Mouse (Mus musculus) CH12.LX (cell line): ENCODE data around the gene Nptx1.

Experiments
- CTCF ChIP-seq, 2 experiments: IDR thresholded peaks in 1 of 2; conservative IDR thresholded peaks in 1 of 2; 2 replicates each; pipeline ENCODE4 v1.5.1; 2011 to 2012; ENCODE audit warnings: low read depth in 2 of 2, low read length in 2 of 2, improper control_type of control experiment in 1 of 2, inconsistent platforms in 1 of 2, mild to moderate bottlenecking in 1 of 2, moderate library complexity in 1 of 2
- HCFC1 ChIP-seq: IDR thresholded peaks from 2 replicates; pipeline ENCODE4 v1.6.1; 2012; ENCODE audit warnings: low read depth, mild to moderate bottlenecking, inconsistent platforms, low read length, improper control_type of control experiment
- PAX5 ChIP-seq: IDR thresholded peaks from 2 replicates; pipeline ENCODE4 v1.6.1; 2012; ENCODE audit warnings: low read length, inconsistent platforms, mixed read lengths
- POLR2A ChIP-seq: IDR thresholded peaks from 2 replicates; pipeline ENCODE4 v1.6.1; 2011; ENCODE audit warnings: low read depth, mild to moderate bottlenecking, improper control_type of control experiment, low read length
- TCF12 ChIP-seq: IDR thresholded peaks from 2 replicates; pipeline ENCODE4 v1.6.1; 2014; ENCODE audit warnings: low read depth, mild to moderate bottlenecking, inconsistent platforms, low read length, improper control_type of control experiment
- UBTF ChIP-seq: IDR thresholded peaks from 2 replicates; pipeline ENCODE4 v1.6.1; 2012; ENCODE audit warnings: low read depth, mild to moderate bottlenecking, inconsistent platforms, low read length, improper control_type of control experiment, moderate library complexity
- ZNF384 ChIP-seq: IDR thresholded peaks from 2 replicates; pipeline ENCODE4 v1.6.1; 2012; ENCODE audit warnings: low read depth, low read length, improper control_type of control experiment, inconsistent platforms

DNA sequence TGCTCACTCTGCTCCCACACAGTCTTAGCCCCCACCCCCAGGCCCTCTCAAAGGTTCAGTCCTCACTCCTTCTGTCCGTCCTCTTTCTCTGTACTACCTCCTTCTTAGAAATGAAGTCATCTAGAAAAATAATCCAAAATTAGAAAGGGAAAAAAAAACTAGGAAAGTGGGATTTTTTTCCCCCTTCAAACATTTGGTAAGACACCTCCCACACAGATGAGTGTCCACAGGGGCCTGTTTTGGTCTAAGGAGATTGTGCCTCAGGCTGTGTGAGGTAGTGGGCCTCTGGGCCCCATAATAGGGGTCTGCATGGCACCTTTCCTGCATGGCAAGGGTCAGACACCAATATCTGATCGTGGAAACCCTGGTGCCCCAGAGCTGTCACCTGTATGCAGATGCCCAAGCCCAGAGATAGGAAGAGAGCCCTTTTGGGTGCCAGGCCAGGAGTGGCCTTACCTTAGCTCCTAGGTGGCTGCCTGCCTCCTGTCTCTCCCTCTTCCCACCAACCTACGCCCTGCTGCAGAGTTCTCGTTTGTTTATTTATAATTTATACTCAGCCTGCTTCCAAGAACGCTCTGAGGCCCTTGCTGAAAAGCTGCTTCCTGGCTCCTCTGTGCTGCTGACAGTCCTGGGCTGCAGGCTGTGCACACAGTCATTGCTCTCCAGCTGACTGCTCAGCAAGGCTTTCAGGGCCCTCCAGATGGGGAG lies 27.4 kb downstream of the Nptx1 start:
- no peak for TF ChIP-seq POLR2A
- no peak for TF ChIP-seq TCF12
- TF ChIP-seq CTCF (conservative IDR thresholded peaks at IDR 0.05 in 1 of 2, IDR thresholded peaks at IDR 0.05 in 1 of 2; ENCODE audit: low read depth in 2 of 2, low read length in 2 of 2): no peak
- TF ChIP-seq UBTF: no peak
- no peak for TF ChIP-seq ZNF384
- no peak for TF ChIP-seq PAX5
- TF ChIP-seq HCFC1: no peak
